Mouse (Mus musculus) T-helper 17 cell (primary cell): ENCODE measurements around the gene Creg1.

Source experiments
- in situ Hi-C, 2 experiments: fragments of 300-600 bp; cut with MboI, MseI; formaldehyde crosslinking; loops; 1 replicate in 1 of 2; 2 replicates in 1 of 2; pipeline ENCODE4 v1.15.1; 2025; ENCODE audit warnings: high pct_unique_total_duplicates in 2 of 2

Creg1 gene

GRCm38 (mm10) chr1:165818145-165818860 is 54.8 kb downstream of the Creg1 start:
- in situ Hi-C loops: loop anchor here (25.0 kb wide), 1 partner anchor 1444 kb away; no protein-coding TSS in a partner anchor

GRCm38 (mm10) chr1:165819147-165819546 is 55.6 kb downstream of the Creg1 start:
- in situ Hi-C loops: loop anchor here (25.0 kb wide), 1 partner anchor 1443 kb away; no protein-coding TSS in a partner anchor

DNA sequence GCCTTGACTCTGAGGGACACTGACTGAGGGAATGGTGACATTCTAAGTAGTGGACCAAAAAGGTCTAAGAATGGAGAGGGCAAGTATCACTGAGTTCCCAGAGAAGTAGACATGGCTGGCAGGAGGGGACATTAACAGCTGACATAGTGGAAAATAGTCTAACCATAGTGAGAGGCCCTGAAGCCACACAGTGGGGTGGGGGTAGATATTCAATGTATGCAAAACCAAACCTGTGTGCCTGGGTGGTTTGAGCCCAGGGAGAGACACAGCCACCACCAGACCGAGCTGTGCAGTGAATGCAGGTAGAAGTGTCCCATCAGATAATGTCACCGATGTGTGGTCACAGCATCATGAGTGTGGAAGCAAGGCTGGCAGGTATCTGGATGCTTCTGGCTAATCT is 58.5 kb downstream of the Creg1 start:
- in situ Hi-C loops: loop anchor here (10.0 to 25.0 kb wide), 2 partner anchors 1440 to 1507 kb away; no protein-coding TSS in a partner anchor
